Mouse (Mus musculus) layer of hippocampus, postnatal 10 days (tissue): ENCODE results near the gene Kansl1l. TPM values are rescaled to one million over a fixed set of nuclear protein-coding genes. Genes with fewer than 3 reads are reported as not detected.

Experiments
- DNase-seq, 2 experiments: peaks; one replicate each; pipeline ENCODE4 v3.0.0; 2021; ENCODE audit warnings: low spot score in 2 of 2
- total RNA-seq, 2 experiments: library from RNA; stranded (reverse); gene quantifications; 2 replicates each; pipeline ENCODE4 v1.2.3; 2021

The Kansl1l gene
- total RNA-seq, 2 experiments from 2014 or later = 13.8 to 14.0 TPM

- no peak for DNase-seq
Measured at GRCm38 (mm10) chr1:66817865-66818315, 528 bp upstream of the Kansl1l start.

- peak; percentile 99 for DNase-seq
Measured at GRCm38 (mm10) chr1:66816837-66817452, 417 bp downstream of the Kansl1l start.

GRCm38 (mm10) chr1:66815941-66816777 lies 1.2 kb downstream of the Kansl1l start:
- DNase-seq = peak; percentile 74 to 76

- DNase-seq = no peak
Measured at GRCm38 (mm10) chr1:66814756-66815155, 2.6 kb downstream of the Kansl1l start.

GRCm38 (mm10) chr1:66813191-66813590 lies 4.2 kb downstream of the Kansl1l start:
- no peak for DNase-seq

- no peak for DNase-seq
Measured at GRCm38 (mm10) chr1:66806821-66807220, 10.5 kb downstream of the Kansl1l start.

- DNase-seq = no peak
Measured at GRCm38 (mm10) chr1:66805408-66805807, 12.0 kb downstream of the Kansl1l start.

GRCm38 (mm10) chr1:66804710-66805109 lies 12.7 kb downstream of the Kansl1l start:
- no peak for DNase-seq

- DNase-seq = no peak
Measured at GRCm38 (mm10) chr1:66797962-66798361, 19.4 kb downstream of the Kansl1l start.

GRCm38 (mm10) chr1:66792838-66793466 lies 24.4 kb downstream of the Kansl1l start:
- DNase-seq = no peak

- no peak for DNase-seq
Measured at GRCm38 (mm10) chr1:66782296-66782695, 35.1 kb downstream of the Kansl1l start.

- no peak for DNase-seq
Measured at GRCm38 (mm10) chr1:66781027-66781426, 36.3 kb downstream of the Kansl1l start.

- DNase-seq = no peak
Measured at GRCm38 (mm10) chr1:66778798-66779197, 38.6 kb downstream of the Kansl1l start.

- peak; percentile 22 to 38 for DNase-seq
Measured at GRCm38 (mm10) chr1:66777878-66778277, 39.5 kb downstream of the Kansl1l start.

GRCm38 (mm10) chr1:66768764-66769163 lies 48.6 kb downstream of the Kansl1l start:
- no peak for DNase-seq

GRCm38 (mm10) chr1:66730581-66730980 lies 86.8 kb downstream of the Kansl1l start:
- DNase-seq = no peak

GRCm38 (mm10) chr1:66712859-66713258 lies 104.5 kb downstream of the Kansl1l start:
- no peak for DNase-seq

- no peak for DNase-seq
Measured at GRCm38 (mm10) chr1:66704523-66704922, 112.8 kb downstream of the Kansl1l start.

- no peak for DNase-seq
Measured at GRCm38 (mm10) chr1:66702623-66703345, 114.6 kb downstream of the Kansl1l start.

GRCm38 (mm10) chr1:66701576-66701940 lies 115.8 kb downstream of the Kansl1l start:
- DNase-seq = no peak
